Mouse (Mus musculus) ES-Bruce4 (cell line): ENCODE data around the gene Gja10. TPM values are rescaled to one million over a fixed set of nuclear protein-coding genes. Genes with fewer than 3 reads are reported as not detected.

Source experiments
- H3K27ac ChIP-seq: 2 replicates; pipeline ENCODE4 v1.5.1; 2012; ENCODE audit warnings: low read length, inconsistent platforms; ENCODE audit not compliant: insufficient read depth
- H3K27me3 ChIP-seq: 2 replicates; pipeline ENCODE4 v1.6.1; 2012; ENCODE audit warnings: mild to moderate bottlenecking, low read length, inconsistent platforms; ENCODE audit not compliant: control insufficient read depth, poor library complexity, insufficient read depth, severe bottlenecking
- H3K36me3 ChIP-seq: 2 replicates; pipeline ENCODE4 v1.6.1; 2012; ENCODE audit warnings: inconsistent platforms, mild to moderate bottlenecking, low read length, moderate library complexity; ENCODE audit not compliant: control insufficient read depth, poor library complexity, insufficient read depth, severe bottlenecking
- H3K4me1 ChIP-seq: one replicate; pipeline ENCODE4 v1.8.1; 2011; ENCODE audit warnings: low read length; ENCODE audit not compliant: control insufficient read depth, insufficient read depth
- H3K4me3 ChIP-seq: 2 replicates; pipeline ENCODE4 v1.5.1; 2011; ENCODE audit warnings: low read depth, mild to moderate bottlenecking, low read length
- H3K9ac ChIP-seq: 2 replicates; pipeline ENCODE4 v1.6.1; 2012; ENCODE audit warnings: low read depth, mild to moderate bottlenecking, inconsistent platforms; ENCODE audit not compliant: poor library complexity, severe bottlenecking
- H3K9me3 ChIP-seq: replicated peaks from 2 replicates; pipeline ENCODE4 v1.6.1; 2012; ENCODE audit warnings: mild to moderate bottlenecking, low read length, inconsistent platforms; ENCODE audit not compliant: control insufficient read depth, poor library complexity, insufficient read depth, severe bottlenecking
- CTCF ChIP-seq: IDR thresholded peaks from one replicate; pipeline ENCODE4 v1.8.1; 2011; ENCODE audit warnings: low read depth, low read length
- EP300 ChIP-seq: IDR thresholded peaks from 2 replicates; pipeline ENCODE4 v1.6.1; 2011; ENCODE audit warnings: low read depth, low read length; ENCODE audit not compliant: insufficient read depth
- POLR2A ChIP-seq: IDR thresholded peaks from one replicate; pipeline ENCODE4 v1.8.1; 2011; ENCODE audit warnings: low read length; ENCODE audit not compliant: insufficient read depth
- polyA plus RNA-seq: library from polyadenylated mRNA; stranded (reverse); fragments of >200 nt; gene quantifications from 2 replicates; pipeline ENCODE4 v1.2.4, GENCODE M21; 2011; ENCODE audit warnings: low read depth; ENCODE audit not compliant: missing spikeins, insufficient read depth, insufficient read length

Gene Gja10
- not detected in 2 replicates for polyA plus RNA-seq

GRCm38 (mm10) chr4:32602660-32603059 lies at the start of gene Gja10:
Gene Gja10 (minus strand): TSS chr4:32602760.
- Histone ChIP-seq H3K4me1 (no peaks in the 10 kb centered on the region), H3K27me3 (no peaks in the 10 kb centered on the region), H3K9me3 (no peaks in the 10 kb centered on the region), H3K9ac (no peak within 1 kb of the TSS), H3K4me3 (no peak within 1 kb of the TSS), H3K36me3 (no peaks in the 10 kb centered on the region), H3K27ac (no peak within 1 kb of the TSS)
- TF ChIP-seq EP300 (no peak), CTCF (no peak), POLR2A (no peak)

- H3K4me1 ChIP-seq = no peaks in the 10 kb centered on the region
- no peak overlapping the region for H3K4me3 ChIP-seq
- no peak overlapping the region for H3K27ac ChIP-seq
- no peak overlapping the region for H3K9ac ChIP-seq
- no peaks in the 10 kb centered on the region for H3K9me3 ChIP-seq
- peaks cover 24% of the 10 kb centered on the region for H3K36me3 ChIP-seq
- H3K27me3 ChIP-seq = no peaks in the 10 kb centered on the region
- TF ChIP-seq POLR2A (no peak), EP300 (peak; percentile 28; the same call in 1 of the 2 replicates)
These were observed 49.1 kb upstream of the Gja10 start for GRCm38 (mm10) chr4:32651669-32652068.

- peaks cover 16% of the 10 kb centered on the region for H3K36me3 ChIP-seq
These were observed 19.1 kb upstream of the Gja10 start for GRCm38 (mm10) chr4:32621637-32622036.

GRCm38 (mm10) chr4:32615034-32615881 lies 12.7 kb upstream of the Gja10 start, which contains the start of gene Casp8ap2:
Gene Casp8ap2 (plus strand): TSS chr4:32615451.
- Histone ChIP-seq H3K4me1 (no peaks in the 10 kb centered on the region), H3K4me3 (peak within 1 kb of the TSS; percentile 99), H3K27me3 (no peaks in the 10 kb centered on the region), H3K27ac (peak within 1 kb of the TSS; percentile 62), H3K9ac (peak within 1 kb of the TSS; percentile 88), H3K9me3 (no peaks in the 10 kb centered on the region), H3K36me3 (peaks cover 3% of the 10 kb centered on the region; the same call in 1 of the 2 replicates)
- TF ChIP-seq CTCF (no peak), POLR2A (peak; percentile 55)

More at GRCm38 (mm10) chr4:32621637-32622036, 19.1 kb upstream of the Gja10 start:
- H3K9me3 ChIP-seq = no peaks in the 10 kb centered on the region
- no peaks in the 10 kb centered on the region for H3K4me1 ChIP-seq
- H3K27ac ChIP-seq = no peak overlapping the region
- H3K9ac ChIP-seq = no peak overlapping the region
- no peak for TF ChIP-seq CTCF
- TF ChIP-seq POLR2A = no peak
- no peak for TF ChIP-seq EP300
- H3K4me3 ChIP-seq = no peak overlapping the region
- H3K27me3 ChIP-seq = no peaks in the 10 kb centered on the region

- no peak overlapping the region for H3K4me3 ChIP-seq
- H3K27me3 ChIP-seq = no peaks in the 10 kb centered on the region
- H3K36me3 ChIP-seq = no peaks in the 10 kb centered on the region
- no peak overlapping the region for H3K9ac ChIP-seq
- no peaks in the 10 kb centered on the region for H3K4me1 ChIP-seq
- no peak for TF ChIP-seq EP300
- no peak for TF ChIP-seq CTCF
- TF ChIP-seq POLR2A = no peak
- no peak overlapping the region for H3K27ac ChIP-seq
- no peaks in the 10 kb centered on the region for H3K9me3 ChIP-seq
These were observed 1.4 kb downstream of the Gja10 start for GRCm38 (mm10) chr4:32601135-32601534.

GRCm38 (mm10) chr4:32588237-32588636 lies 14.3 kb downstream of the Gja10 start:
- Histone ChIP-seq H3K9me3 (no peaks in the 10 kb centered on the region), H3K4me3 (no peak overlapping the region), H3K9ac (no peak overlapping the region), H3K36me3 (no peaks in the 10 kb centered on the region), H3K27me3 (no peaks in the 10 kb centered on the region; the same call in 1 of the 2 replicates), H3K4me1 (no peaks in the 10 kb centered on the region), H3K27ac (no peak overlapping the region)
- TF ChIP-seq POLR2A (no peak), EP300 (no peak), CTCF (no peak)
